Mouse (Mus musculus): Measurements from ENCODE around the gene Fam84b.

Fam84b gene

DNA sequence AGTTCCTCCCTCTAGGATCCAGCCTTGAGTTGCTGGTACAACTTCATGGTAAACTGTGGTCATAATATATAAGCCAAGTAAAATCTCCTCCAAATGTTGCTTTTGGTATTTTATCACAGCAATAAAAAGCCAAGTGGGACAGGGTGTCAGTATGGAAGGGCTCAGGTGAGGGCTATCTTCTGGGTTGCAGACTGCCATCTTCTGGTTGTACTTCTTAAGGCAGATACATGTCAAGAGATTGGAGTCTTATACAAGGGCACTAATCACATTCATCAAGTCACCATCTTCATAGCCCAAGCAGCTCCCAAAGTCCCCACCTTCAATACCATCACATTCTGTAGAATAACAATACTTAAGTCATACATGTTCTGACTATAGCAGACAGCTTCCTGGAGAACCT lies 21.0 kb downstream of the Fam84b start:
- DNase-seq: no peak

- no peak for DNase-seq
Measured at GRCm38 (mm10) chr15:60826226-60826625, 27.4 kb downstream of the Fam84b start.

- DNase-seq: peak; percentile 80
Measured at GRCm38 (mm10) chr15:60824751-60825227, 28.8 kb downstream of the Fam84b start.

GRCm38 (mm10) chr15:60823870-60824709 lies 29.5 kb downstream of the Fam84b start:
- DNase-seq: no peak

DNA sequence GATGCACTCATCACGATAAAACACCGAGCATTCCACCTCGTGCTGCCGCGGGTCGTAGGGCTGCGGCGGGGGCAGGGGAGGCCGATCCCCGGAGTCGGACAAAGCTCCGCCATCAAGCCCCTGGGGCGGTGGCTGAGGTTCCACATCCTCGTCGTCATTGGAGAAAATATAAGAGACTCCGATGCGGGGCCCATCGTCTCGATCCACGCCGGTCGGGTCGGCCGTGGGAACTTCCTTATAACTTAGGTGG lies 30.0 kb downstream of the Fam84b start:
- DNase-seq: no peak

DNA sequence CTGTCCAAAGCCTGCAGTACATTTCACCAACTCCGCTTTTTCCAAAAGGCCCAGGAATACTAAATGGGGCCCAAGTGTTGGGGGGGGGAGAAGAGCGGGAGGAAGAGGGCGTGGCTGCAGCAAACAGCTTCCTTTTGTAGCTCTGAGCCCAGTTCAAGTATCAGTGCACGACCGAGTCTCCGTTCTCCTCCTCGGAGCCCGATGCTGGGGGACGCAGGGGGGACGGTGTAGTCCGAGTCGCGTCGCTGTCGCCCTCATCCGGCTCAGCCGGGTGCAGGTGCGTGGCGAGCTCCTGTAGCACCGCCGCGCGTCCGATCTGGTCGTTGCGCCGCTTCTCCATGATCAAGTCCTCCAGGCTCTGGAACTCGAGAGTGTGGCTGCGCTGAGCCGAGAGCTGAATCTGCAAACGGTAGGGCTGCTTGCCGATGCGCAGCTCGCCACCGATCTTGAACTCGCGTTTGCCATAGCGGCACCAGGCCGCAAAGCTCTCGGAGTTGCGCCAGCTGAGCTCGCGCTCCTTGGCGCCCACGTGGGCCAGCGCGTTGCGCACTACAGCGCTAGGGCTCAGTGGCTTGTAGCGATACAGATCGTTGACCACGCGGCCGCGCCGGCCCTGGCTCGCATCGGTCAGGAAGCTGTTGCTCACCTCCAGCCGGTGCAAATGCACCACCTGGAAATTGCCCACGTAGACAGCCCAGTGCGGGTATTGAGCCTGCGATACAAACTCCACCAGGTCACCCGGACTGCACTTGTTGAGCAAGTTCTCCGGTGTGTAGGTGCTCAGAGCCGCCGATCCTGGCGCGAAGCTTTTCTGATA lies 30.6 kb downstream of the Fam84b start:
- DNase-seq: peak; percentile 76

- DNase-seq: no peak
Measured at GRCm38 (mm10) chr15:60822101-60822802, 31.3 kb downstream of the Fam84b start.

DNA sequence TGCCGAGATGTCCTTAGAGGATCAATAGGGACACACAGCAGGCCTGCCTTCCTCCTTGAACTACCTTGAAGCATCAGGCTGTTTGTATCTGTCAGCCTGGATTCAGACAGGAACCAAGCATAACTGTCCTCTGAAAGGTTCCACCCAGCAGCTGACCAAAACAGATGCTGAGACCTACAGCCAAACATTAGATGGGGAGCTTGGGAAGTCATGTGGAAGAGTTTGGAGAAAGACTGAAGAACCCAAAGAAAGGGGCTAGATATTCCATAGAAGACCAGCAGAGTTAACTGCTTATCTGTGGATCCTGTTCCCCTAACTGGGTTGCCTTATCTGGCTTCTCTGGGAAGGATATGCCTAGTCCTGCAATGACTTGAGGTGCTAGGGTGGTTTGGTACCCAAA lies 35.1 kb downstream of the Fam84b start:
- DNase-seq: no peak

- no peak for DNase-seq
Measured at GRCm38 (mm10) chr15:60816478-60816877, 37.1 kb downstream of the Fam84b start.

DNA sequence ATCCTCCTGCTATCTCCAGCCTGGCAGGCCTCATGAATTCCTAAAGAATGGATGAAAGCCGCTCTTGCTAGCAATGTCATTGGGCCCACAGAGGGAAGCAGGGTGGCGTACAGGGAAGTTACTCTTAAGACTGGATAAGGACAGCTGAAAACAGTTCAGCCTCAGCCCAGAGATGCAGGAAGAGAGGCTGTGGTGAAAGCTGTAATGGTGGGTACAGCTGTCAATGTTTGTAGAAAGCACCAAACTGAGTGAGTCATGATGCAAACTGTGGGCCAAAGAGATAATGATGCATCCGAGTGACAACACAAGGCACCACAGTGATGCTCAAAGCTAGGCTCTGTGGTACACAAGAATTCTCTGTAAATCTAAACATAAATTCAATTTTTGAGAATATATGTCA lies 39.0 kb downstream of the Fam84b start:
- no peak for DNase-seq

DNA sequence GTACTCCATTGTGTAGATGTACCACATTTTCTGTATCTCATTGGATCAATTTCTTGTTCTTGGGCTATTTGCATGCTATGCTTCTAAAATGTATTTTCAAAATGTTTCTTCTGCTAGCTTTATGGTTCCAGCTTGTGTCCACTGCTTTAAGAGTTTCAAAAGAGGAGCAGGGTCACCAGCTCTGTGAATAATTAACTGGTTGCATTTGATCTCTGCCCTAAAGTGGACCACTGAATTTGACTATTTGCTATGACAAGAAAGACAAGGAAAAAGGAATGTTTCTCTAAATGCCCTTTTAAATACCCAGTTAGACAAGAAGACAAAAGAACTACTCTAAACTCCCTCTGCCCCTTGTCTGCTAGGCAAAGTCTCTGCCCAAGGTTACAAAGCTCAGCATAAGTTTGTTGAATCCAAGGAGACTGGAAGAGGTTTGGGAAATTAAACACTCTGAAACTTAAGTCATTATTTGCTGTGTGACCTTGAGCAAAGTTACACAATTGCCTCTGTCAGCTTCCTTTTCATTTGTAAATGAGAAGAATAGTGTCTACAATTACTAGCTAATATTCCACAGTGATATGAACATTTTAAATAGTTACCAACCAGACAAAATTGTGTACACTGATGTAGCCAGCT lies 60.4 kb downstream of the Fam84b start:
- DNase-seq: no peak

GRCm38 (mm10) chr15:60789084-60789483 lies 64.5 kb downstream of the Fam84b start:
- DNase-seq: no peak

- DNase-seq: no peak
Measured at GRCm38 (mm10) chr15:60783761-60784160, 69.8 kb downstream of the Fam84b start.

DNA sequence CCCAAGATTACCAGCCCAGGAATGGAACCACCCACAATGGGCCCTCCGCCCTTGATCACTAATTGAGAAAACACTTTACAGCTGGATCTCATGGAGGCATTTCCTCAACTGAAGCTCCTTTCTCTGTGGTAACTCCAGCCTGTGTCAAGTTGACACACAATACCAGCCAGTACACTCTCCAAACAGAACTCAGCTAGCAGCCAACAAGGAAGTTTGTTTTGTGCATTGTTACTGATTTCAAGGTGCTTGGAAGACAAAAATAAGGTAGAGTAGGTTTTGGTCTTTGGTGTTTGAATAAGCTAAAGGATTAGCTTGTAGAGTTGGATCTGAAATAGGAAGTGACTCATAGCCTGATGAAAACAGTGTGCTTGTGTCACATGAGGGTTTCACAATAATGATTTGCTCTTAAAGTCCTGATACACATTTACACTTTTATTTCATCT lies 74.0 kb downstream of the Fam84b start:
- DNase-seq: no peak

GRCm38 (mm10) chr15:60779063-60779462 lies 74.5 kb downstream of the Fam84b start:
- peak; percentile 7 for DNase-seq
